Mouse (Mus musculus) liver, postnatal 0 days (tissue): Measurements from ENCODE around the gene Rnf39. TPM values are rescaled to one million over a fixed set of nuclear protein-coding genes. Genes with fewer than 3 reads are reported as not detected.
"Not testable (repeated sequence)": the region's sequence is repeated elsewhere in the genome, so short reads cannot be mapped to it uniquely, and the experiment has no call there.

Experiments
- ATAC-seq: fragments of 200-750 bp; cut with Nextera tagmentation; 2 replicates; pipeline ENCODE4 v1.8.0; 2017; ENCODE audit warnings: mild to moderate bottlenecking, moderate library complexity
- DNase-seq: peaks from one replicate; pipeline ENCODE4 v3.0.0-alpha.2; 2016
- H3K27ac ChIP-seq: fragments of 300-500 bp; sonication (generic); 2 replicates; pipeline ENCODE4 v1.5.1; 2014; ENCODE audit warnings: antibody characterized with exemption, moderate library complexity, mild to moderate bottlenecking, low read depth
- H3K27me3 ChIP-seq: fragments of 300-500 bp; sonication (generic); 2 replicates; pipeline ENCODE4 v1.6.1; 2014; ENCODE audit warnings: low read length, control low read depth, mixed read lengths; ENCODE audit not compliant: insufficient read depth
- H3K36me3 ChIP-seq: fragments of 300-500 bp; sonication (generic); replicated peaks from 2 replicates; pipeline ENCODE4 v1.6.1; 2014; ENCODE audit warnings: mild to moderate bottlenecking, control low read depth, low read length, moderate library complexity, mixed read lengths; ENCODE audit not compliant: insufficient read depth
- H3K4me1 ChIP-seq: fragments of 300-500 bp; sonication (generic); 2 replicates; pipeline ENCODE4 v1.6.1; 2014; ENCODE audit warnings: antibody characterized with exemption, mild to moderate bottlenecking, control low read depth; ENCODE audit not compliant: insufficient read depth
- H3K4me2 ChIP-seq: fragments of 300-500 bp; sonication (generic); 2 replicates; pipeline ENCODE4 v1.6.1; 2014; ENCODE audit warnings: low read depth, mild to moderate bottlenecking, low read length, moderate library complexity, mixed read lengths
- H3K4me3 ChIP-seq: fragments of 300-500 bp; sonication (generic); 2 replicates; pipeline ENCODE4 v1.5.1; 2014; ENCODE audit warnings: low read depth, low read length
- H3K9ac ChIP-seq: fragments of 300-500 bp; sonication (generic); replicated peaks from 2 replicates; pipeline ENCODE4 v1.6.1; 2014; ENCODE audit warnings: mild to moderate bottlenecking, moderate library complexity
- H3K9me3 ChIP-seq: fragments of 300-500 bp; sonication (generic); 2 replicates; pipeline ENCODE4 v1.6.1; 2016; ENCODE audit warnings: mild to moderate bottlenecking, control low read depth, low read length, mixed read lengths
- CTCF ChIP-seq: sonication (generic); IDR thresholded peaks from 2 replicates; pipeline ENCODE4 v1.5.1; 2016; ENCODE audit warnings: antibody characterized with exemption, low read depth
- EP300 ChIP-seq: IDR thresholded peaks from 2 replicates; pipeline ENCODE4 v1.6.1; 2016; ENCODE audit warnings: antibody characterized with exemption, low read depth, mild to moderate bottlenecking
- WGBS: fragments of 180-500 bp; shearing (Covaris S2); extraction: QIAGEN DNeasy Blood & Tissue Kit; methylation state at CpG from one replicate; pipeline ENCODE4 v1.1.7; 2014; ENCODE audit not compliant: insufficient replicate concordance; 5-methylcytosine and 5-hydroxymethylcytosine counted together
- polyA plus RNA-seq: library from polyadenylated mRNA; unstranded; fragments of >200 nt; fragmentation: Nextera tagmentation; extraction: Ambion mirVana; gene quantifications from 2 replicates; pipeline ENCODE4 v1.2.1, GENCODE M21; 2015

Gene Rnf39
- polyA plus RNA-seq, 1 experiment from 2014 or later, result 0.11 TPM

- Histone ChIP-seq H3K4me2 (no peak overlapping the region), H3K27me3 (peaks cover 10% of the 10 kb centered on the region; the same call in 1 of the 2 replicates), H3K9me3 (no peaks in the 10 kb centered on the region), H3K4me1 (no peaks in the 10 kb centered on the region), H3K9ac (no peak overlapping the region), H3K36me3 (no peaks in the 10 kb centered on the region), H3K27ac (no peak overlapping the region), H3K4me3 (no peak overlapping the region)
- TF ChIP-seq CTCF, result no peak
- TF ChIP-seq EP300, result no peak
- ATAC-seq (no peak), DNase-seq (no peak)
- 48% methylated on average over 5 of the region's 5 CpGs for WGBS
Observed at GRCm38 (mm10) chr17:36982253-36983155, 39.8 kb downstream of the Rnf39 start.

DNA sequence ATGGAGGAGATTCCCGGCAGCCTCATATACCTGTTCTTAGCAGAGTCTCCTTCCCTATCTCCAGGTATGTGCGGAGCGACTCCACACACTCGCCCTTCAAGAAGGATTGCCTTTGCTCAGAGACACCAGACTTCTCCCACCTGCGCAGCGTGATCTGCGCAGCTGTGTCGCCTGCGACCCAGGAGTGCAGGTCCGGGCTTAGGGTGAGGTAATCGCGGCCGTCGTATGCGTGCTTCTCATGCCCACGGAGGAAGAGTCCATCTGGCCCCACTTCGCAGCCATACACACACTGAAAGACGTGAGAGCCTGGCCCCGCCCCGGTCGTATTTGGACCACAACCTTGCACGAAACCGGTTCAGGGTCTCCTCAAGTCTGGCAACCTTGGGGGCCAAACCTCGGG, 45.8 kb downstream of the Rnf39 start:
- H3K27ac ChIP-seq, result no peak overlapping the region
- ATAC-seq (no peak; the same call in 1 of the 2 replicates), DNase-seq (no peak)
- WGBS, result 6% methylated on average over 24 of the region's 24 CpGs
- H3K4me3 ChIP-seq, result no peak overlapping the region
- H3K9ac ChIP-seq, result no peak overlapping the region
- no peak overlapping the region for H3K4me2 ChIP-seq
- H3K36me3 ChIP-seq, result no peaks in the 10 kb centered on the region
- TF ChIP-seq EP300, result no peak
- TF ChIP-seq CTCF, result no peak
- H3K9me3 ChIP-seq, result no peaks in the 10 kb centered on the region
- H3K4me1 ChIP-seq, result no peaks in the 10 kb centered on the region
- peaks cover 31% of the 10 kb centered on the region for H3K27me3 ChIP-seq

- Histone ChIP-seq H3K27ac (no peak within 1 kb of the TSS), H3K4me1 (no peaks in the 10 kb centered on the region), H3K9me3 (no peaks in the 10 kb centered on the region), H3K9ac (no peak within 1 kb of the TSS), H3K27me3 (peaks cover 31% of the 10 kb centered on the region), H3K4me3 (no peak within 1 kb of the TSS), H3K36me3 (no peaks in the 10 kb centered on the region), H3K4me2 (no peak within 1 kb of the TSS)
- no peak for DNase-seq
- WGBS, result 31% methylated on average over 5 of the region's 5 CpGs
- TF ChIP-seq CTCF, result no peak
- no peak for TF ChIP-seq EP300
- no peak for ATAC-seq
Observed at GRCm38 (mm10) chr17:36989437-36989836, 46.7 kb downstream of the Rnf39 start, which contains the start of gene H2-M5. TSS of gene H2-M5 (minus strand) at chr17:36989537.

- H3K4me2 ChIP-seq, H3K9ac ChIP-seq, H3K9me3 ChIP-seq, H3K4me3 ChIP-seq, DNase-seq, H3K36me3 ChIP-seq, H3K4me1 ChIP-seq, H3K27ac ChIP-seq, ATAC-seq: not testable (repeated sequence)
- H3K27me3 ChIP-seq, result peaks cover 31% of the 10 kb centered on the region
- 85% methylated on average over 5 of the region's 6 CpGs for WGBS
Observed at GRCm38 (mm10) chr17:36990630-36991029, 47.9 kb downstream of the Rnf39 start.

GRCm38 (mm10) chr17:36992336-36993104, 49.8 kb downstream of the Rnf39 start:
- Histone ChIP-seq H3K27ac (no peak overlapping the region), H3K4me3 (no peak overlapping the region), H3K9me3 (no peaks in the 10 kb centered on the region), H3K27me3 (peaks cover 20% of the 10 kb centered on the region), H3K36me3 (no peaks in the 10 kb centered on the region), H3K4me1 (no peaks in the 10 kb centered on the region), H3K4me2 (no peak overlapping the region), H3K9ac (no peak overlapping the region)
- ATAC-seq (no peak), DNase-seq (no peak)
- 28% methylated on average over 3 of the region's 3 CpGs for WGBS
- TF ChIP-seq CTCF, result no peak
- TF ChIP-seq EP300, result no peak

- Histone ChIP-seq H3K4me3 (no peak overlapping the region), H3K4me2 (no peak overlapping the region), H3K9me3 (no peaks in the 10 kb centered on the region), H3K9ac (no peak overlapping the region), H3K4me1 (no peaks in the 10 kb centered on the region), H3K36me3 (no peaks in the 10 kb centered on the region), H3K27me3 (peaks cover 8% of the 10 kb centered on the region; the same call in 1 of the 2 replicates), H3K27ac (no peak overlapping the region)
- ATAC-seq, result no peak
- WGBS, result 73% methylated on average over 4 of the region's 4 CpGs
- TF ChIP-seq EP300 (no peak), CTCF (no peak)
- DNase-seq, result no peak
Observed at GRCm38 (mm10) chr17:36993770-36994325, 51.1 kb downstream of the Rnf39 start.
